Mouse (Mus musculus): ENCODE results near the gene Gkap1. TPM values are rescaled to one million over a fixed set of nuclear protein-coding genes. Genes with fewer than 3 reads are reported as not detected.

Gkap1 gene
- polyA plus RNA-seq, 1 experiment from 2014 or later, result 21.3 TPM

DNA sequence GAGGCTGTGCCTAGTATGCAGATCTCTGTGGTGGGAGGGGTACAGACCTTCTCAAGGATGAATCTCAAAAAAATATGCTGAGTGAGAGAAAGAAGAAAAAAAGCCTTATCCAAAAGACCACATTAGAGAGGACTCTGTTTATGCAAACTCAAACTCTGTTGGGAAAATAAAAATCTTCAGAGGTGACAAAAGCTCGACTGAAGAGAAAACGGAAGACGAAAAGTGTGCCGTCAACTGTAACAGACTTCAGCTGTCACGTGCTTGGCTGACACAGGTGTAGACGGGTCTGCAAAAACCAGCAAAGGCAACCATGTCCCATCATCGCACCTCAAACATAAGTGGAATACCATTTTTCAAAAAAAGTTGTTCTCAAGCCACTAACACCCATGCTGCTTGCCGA, 61.7 kb downstream of the Gkap1 start:
- peaks cover 25% of the 10 kb centered on the region for H3K4me1 ChIP-seq (replicated peaks; ENCODE audit: control insufficient read depth, insufficient read depth, low read length)
- 65% methylated on average over 8 of the region's 8 CpGs for WGBS
- 0 out of 2 replicates have a peak, but pooled peaks cover 2% of the 10 kb centered on the region for H3K27me3 ChIP-seq (replicated peaks; ENCODE audit: control insufficient read depth, insufficient read depth, low read length)
- H3K4me3 ChIP-seq (replicated peaks; ENCODE audit: low read length), result no peak overlapping the region
- no peaks in the 10 kb centered on the region for H3K9me3 ChIP-seq (ENCODE audit: control insufficient read depth, low read length)
- no peak overlapping the region for H3K9ac ChIP-seq (replicated peaks; ENCODE audit: low read depth, low read length)
- H3K27ac ChIP-seq (ENCODE audit: low read length), result no peak overlapping the region
- H3K36me3 ChIP-seq (ENCODE audit: control insufficient read depth, insufficient read depth), result no peaks in the 10 kb centered on the region
- ATAC-seq, result no peak
- peak overlapping the region; percentile 94 for H3K4me2 ChIP-seq (ENCODE audit: low read length)

DNA sequence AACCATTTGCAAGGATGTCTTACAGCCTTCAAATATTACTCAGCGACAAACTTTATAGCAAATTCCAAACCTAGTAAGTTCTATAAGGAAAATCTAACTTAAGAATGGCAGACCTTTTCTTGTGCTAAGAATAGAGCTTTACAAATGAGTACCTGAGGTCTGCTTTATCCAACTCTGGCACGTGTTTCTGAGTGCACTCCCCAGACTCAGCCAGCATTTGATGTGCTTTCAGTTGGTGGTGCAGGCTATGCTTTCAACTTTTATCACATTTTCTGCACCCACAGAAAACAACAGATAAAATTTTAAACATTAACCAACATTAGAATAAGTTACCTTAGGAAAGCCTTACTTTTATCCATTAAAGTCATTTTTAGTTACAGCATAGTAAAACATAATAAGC, 63.0 kb downstream of the Gkap1 start:
- Histone ChIP-seq H3K4me2 (ENCODE audit: low read length) (no peak overlapping the region), H3K27me3 (replicated peaks; ENCODE audit: control insufficient read depth, insufficient read depth, low read length) (0 out of 2 replicates have a peak, but pooled peaks cover under 1% of the 10 kb centered on the region), H3K36me3 (ENCODE audit: control insufficient read depth, insufficient read depth) (no peaks in the 10 kb centered on the region), H3K9ac (replicated peaks; ENCODE audit: low read depth, low read length) (no peak overlapping the region), H3K4me3 (replicated peaks; ENCODE audit: low read length) (no peak overlapping the region), H3K27ac (ENCODE audit: low read length) (no peak overlapping the region), H3K9me3 (ENCODE audit: control insufficient read depth, low read length) (no peaks in the 10 kb centered on the region), H3K4me1 (replicated peaks; ENCODE audit: control insufficient read depth, insufficient read depth, low read length) (peaks cover 25% of the 10 kb centered on the region)
- no peak for ATAC-seq
- 72% methylated on average over 2 of the region's 2 CpGs for WGBS

DNA sequence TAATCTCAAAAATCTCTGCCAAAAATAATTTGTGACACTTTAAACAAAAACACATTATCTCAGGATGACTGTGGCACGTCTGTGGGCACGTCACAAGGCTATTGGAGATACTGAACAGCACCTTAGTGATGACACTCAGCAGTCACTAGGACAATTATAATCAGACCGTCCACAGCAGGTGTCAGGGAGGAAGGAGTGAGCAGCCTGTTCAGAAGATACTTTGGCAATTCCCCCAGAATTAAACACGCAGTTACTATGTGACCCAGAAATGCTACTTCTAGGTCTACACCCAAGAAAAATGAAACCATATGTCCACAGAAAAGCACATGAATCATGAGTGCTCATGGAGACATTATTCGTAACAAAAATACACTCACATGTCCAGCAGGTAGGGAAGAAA, 65.1 kb downstream of the Gkap1 start:
- Histone ChIP-seq H3K4me2 (ENCODE audit: low read length) (no peak overlapping the region), H3K27ac (ENCODE audit: low read length) (no peak overlapping the region), H3K27me3 (replicated peaks; ENCODE audit: control insufficient read depth, insufficient read depth, low read length) (no peaks in the 10 kb centered on the region), H3K9ac (replicated peaks; ENCODE audit: low read depth, low read length) (no peak overlapping the region), H3K36me3 (ENCODE audit: control insufficient read depth, insufficient read depth) (no peaks in the 10 kb centered on the region), H3K9me3 (ENCODE audit: control insufficient read depth, low read length) (no peaks in the 10 kb centered on the region), H3K4me1 (replicated peaks; ENCODE audit: control insufficient read depth, insufficient read depth, low read length) (peaks cover 20% of the 10 kb centered on the region), H3K4me3 (replicated peaks; ENCODE audit: low read length) (no peak overlapping the region)
- no peak for ATAC-seq
- 75% methylated on average over 5 of the region's 5 CpGs for WGBS

DNA sequence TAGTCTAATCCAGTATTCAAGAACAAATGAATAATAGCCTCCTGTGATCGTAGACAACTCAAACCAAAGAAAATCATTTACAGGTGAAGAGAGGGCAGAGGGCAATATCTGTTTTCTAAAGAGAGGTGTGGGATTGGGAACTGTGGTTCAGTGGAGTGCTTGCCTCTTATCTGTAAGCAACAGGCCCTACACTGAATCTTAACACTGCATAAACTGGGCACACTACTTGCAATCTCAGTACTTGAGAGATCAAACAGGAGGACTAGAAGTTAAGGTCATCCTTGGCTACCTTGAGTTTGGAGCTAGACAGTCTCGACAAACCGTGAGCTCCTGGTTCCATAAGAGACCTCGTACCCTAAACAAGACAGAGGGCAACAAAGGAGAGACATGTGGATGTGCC, 69.4 kb downstream of the Gkap1 start:
- no peaks in the 10 kb centered on the region for H3K4me1 ChIP-seq (replicated peaks; ENCODE audit: control insufficient read depth, insufficient read depth, low read length)
- no peaks in the 10 kb centered on the region for H3K36me3 ChIP-seq (ENCODE audit: control insufficient read depth, insufficient read depth)
- no peaks in the 10 kb centered on the region for H3K9me3 ChIP-seq (ENCODE audit: control insufficient read depth, low read length)
- no peak overlapping the region for H3K9ac ChIP-seq (replicated peaks; ENCODE audit: low read depth, low read length)
- H3K4me3 ChIP-seq (replicated peaks; ENCODE audit: low read length), result no peak overlapping the region
- H3K27me3 ChIP-seq (replicated peaks; ENCODE audit: control insufficient read depth, insufficient read depth, low read length), result no peaks in the 10 kb centered on the region
- no peak overlapping the region for H3K4me2 ChIP-seq (ENCODE audit: low read length)
- no peak overlapping the region for H3K27ac ChIP-seq (ENCODE audit: low read length)
- WGBS, result 94% methylated on average over 4 of the region's 4 CpGs
- no peak for ATAC-seq

DNA sequence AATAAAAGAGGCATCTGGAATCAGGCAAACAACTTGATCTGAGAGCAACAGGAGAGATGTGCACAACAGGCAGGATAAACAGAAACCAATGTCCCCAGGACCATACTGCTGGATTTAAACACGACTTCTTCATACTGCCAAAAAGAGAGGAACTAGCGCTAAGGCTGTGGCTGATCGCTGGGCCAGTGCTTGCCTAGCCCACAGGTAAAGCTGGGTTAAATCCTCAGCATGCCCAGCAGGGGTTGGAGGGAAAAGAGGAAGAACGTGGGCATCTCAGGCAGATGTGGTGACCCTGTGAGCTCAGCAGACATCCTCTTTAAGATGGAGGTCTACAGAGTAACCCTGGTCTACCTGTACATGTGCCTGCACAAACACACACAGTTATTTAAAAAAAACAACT, 70.5 kb downstream of the Gkap1 start:
- Histone ChIP-seq H3K36me3 (ENCODE audit: control insufficient read depth, insufficient read depth) (no peaks in the 10 kb centered on the region), H3K9ac (replicated peaks; ENCODE audit: low read depth, low read length) (no peak overlapping the region), H3K4me1 (replicated peaks; ENCODE audit: control insufficient read depth, insufficient read depth, low read length) (no peaks in the 10 kb centered on the region), H3K4me3 (replicated peaks; ENCODE audit: low read length) (no peak overlapping the region), H3K27me3 (replicated peaks; ENCODE audit: control insufficient read depth, insufficient read depth, low read length) (no peaks in the 10 kb centered on the region), H3K27ac (ENCODE audit: low read length) (no peak overlapping the region), H3K9me3 (ENCODE audit: control insufficient read depth, low read length) (no peaks in the 10 kb centered on the region), H3K4me2 (ENCODE audit: low read length) (no peak overlapping the region)
- ATAC-seq, result no peak
- WGBS, result 62% methylated on average over 4 of the region's 4 CpGs

DNA sequence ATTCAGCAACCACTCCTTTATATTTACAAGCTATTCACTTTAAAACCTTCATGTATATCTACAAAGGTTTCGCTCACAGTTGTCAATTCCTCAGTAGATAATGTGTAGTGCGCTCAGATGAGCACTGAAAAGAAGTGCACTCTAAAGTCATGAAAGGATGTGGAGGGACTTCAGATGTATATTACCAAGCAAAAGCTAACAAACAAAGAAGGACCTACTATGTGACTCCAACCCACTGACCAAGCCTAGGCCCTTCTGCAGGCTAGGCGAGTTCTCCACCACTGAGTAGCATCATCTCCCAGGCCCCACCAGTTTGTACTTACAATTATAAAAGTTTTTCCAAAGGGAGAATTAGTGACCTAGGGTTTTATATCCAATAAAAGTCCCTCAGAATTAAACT, 71.3 kb downstream of the Gkap1 start:
- H3K9ac ChIP-seq (replicated peaks; ENCODE audit: low read depth, low read length), result no peak overlapping the region
- no peaks in the 10 kb centered on the region for H3K27me3 ChIP-seq (replicated peaks; ENCODE audit: control insufficient read depth, insufficient read depth, low read length)
- no peaks in the 10 kb centered on the region for H3K4me1 ChIP-seq (replicated peaks; ENCODE audit: control insufficient read depth, insufficient read depth, low read length)
- H3K9me3 ChIP-seq (ENCODE audit: control insufficient read depth, low read length), result no peaks in the 10 kb centered on the region
- no peak overlapping the region for H3K4me2 ChIP-seq (ENCODE audit: low read length)
- ATAC-seq, result no peak
- H3K36me3 ChIP-seq (ENCODE audit: control insufficient read depth, insufficient read depth), result no peaks in the 10 kb centered on the region
- H3K4me3 ChIP-seq (replicated peaks; ENCODE audit: low read length), result no peak overlapping the region
- 95% methylated on average over 3 of the region's 3 CpGs for WGBS
- H3K27ac ChIP-seq (ENCODE audit: low read length), result no peak overlapping the region

DNA sequence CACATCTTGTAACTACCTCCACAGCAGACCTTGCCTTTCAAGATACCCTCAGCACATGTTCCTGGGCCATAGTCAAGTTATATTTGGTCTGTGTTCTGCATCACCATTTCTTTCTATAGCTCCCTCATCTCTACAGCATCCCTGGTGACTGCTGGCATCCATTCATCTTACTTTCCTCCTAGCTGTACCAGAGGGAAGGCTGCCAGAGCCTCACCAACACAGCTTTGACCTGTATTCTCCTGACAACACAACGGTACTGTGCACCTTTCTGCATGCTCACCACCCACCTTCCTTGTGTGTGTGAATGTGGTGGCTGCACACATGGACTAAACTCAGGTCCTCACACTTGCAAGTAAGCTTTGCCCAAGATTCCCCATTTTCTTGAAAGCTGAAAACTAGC, 72.6 kb downstream of the Gkap1 start:
- Histone ChIP-seq H3K4me3 (replicated peaks; ENCODE audit: low read length) (no peak overlapping the region), H3K27me3 (replicated peaks; ENCODE audit: control insufficient read depth, insufficient read depth, low read length) (no peaks in the 10 kb centered on the region), H3K27ac (ENCODE audit: low read length) (no peak overlapping the region), H3K9ac (replicated peaks; ENCODE audit: low read depth, low read length) (no peak overlapping the region), H3K4me2 (ENCODE audit: low read length) (no peak overlapping the region), H3K9me3 (ENCODE audit: control insufficient read depth, low read length) (no peaks in the 10 kb centered on the region), H3K36me3 (ENCODE audit: control insufficient read depth, insufficient read depth) (peaks cover 4% of the 10 kb centered on the region), H3K4me1 (replicated peaks; ENCODE audit: control insufficient read depth, insufficient read depth, low read length) (no peaks in the 10 kb centered on the region)
- ATAC-seq, result no peak
- WGBS, result 96% methylated on average over 1 of the region's 1 CpGs

DNA sequence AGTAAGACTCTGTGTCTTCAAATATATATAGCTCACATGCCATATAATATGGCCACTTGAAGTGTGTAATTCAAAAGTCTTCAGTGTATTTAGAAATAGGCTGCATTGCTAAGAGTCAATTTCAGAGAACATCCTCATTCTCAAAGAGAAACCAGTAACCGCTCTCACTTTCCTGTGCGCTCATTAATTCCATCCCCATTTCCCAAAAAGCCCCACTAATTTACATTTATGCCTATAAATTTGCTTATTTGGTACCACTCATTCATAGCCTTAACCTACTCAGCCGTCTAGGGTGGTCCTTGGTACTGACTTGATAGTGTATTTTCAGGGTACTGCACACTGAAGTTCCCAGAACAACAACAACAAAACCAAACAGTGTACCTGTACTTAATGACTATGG, 73.6 kb downstream of the Gkap1 start:
- Histone ChIP-seq H3K27me3 (replicated peaks; ENCODE audit: control insufficient read depth, insufficient read depth, low read length) (no peaks in the 10 kb centered on the region), H3K4me3 (replicated peaks; ENCODE audit: low read length) (no peak overlapping the region), H3K4me1 (replicated peaks; ENCODE audit: control insufficient read depth, insufficient read depth, low read length) (no peaks in the 10 kb centered on the region), H3K27ac (ENCODE audit: low read length) (no peak overlapping the region), H3K4me2 (ENCODE audit: low read length) (no peak overlapping the region), H3K9me3 (ENCODE audit: control insufficient read depth, low read length) (no peaks in the 10 kb centered on the region), H3K9ac (replicated peaks; ENCODE audit: low read depth, low read length) (no peak overlapping the region), H3K36me3 (ENCODE audit: control insufficient read depth, insufficient read depth) (peaks cover 10% of the 10 kb centered on the region)
- 90% methylated on average over 3 of the region's 3 CpGs for WGBS
- no peak for ATAC-seq

DNA sequence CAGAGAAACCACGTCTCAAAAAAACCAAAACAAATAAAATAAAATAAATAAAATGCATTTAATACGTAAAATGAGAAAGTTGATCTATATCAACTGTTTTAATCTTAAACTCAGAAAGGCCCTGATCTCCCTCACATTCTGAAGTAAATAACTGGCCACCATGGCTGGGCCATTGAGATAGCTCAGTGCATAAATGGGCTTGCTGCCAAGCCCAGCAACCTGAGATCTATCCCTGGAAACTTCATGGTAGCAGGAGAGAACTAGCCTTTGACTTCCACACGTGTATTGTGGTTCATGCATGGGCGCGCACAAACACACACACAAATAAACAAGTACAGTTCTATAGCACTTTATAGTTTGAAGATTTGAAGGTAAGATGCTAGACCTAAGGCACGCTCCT, 74.2 kb downstream of the Gkap1 start:
- ATAC-seq, result no peak
- H3K27me3 ChIP-seq (replicated peaks; ENCODE audit: control insufficient read depth, insufficient read depth, low read length), result no peaks in the 10 kb centered on the region

DNA sequence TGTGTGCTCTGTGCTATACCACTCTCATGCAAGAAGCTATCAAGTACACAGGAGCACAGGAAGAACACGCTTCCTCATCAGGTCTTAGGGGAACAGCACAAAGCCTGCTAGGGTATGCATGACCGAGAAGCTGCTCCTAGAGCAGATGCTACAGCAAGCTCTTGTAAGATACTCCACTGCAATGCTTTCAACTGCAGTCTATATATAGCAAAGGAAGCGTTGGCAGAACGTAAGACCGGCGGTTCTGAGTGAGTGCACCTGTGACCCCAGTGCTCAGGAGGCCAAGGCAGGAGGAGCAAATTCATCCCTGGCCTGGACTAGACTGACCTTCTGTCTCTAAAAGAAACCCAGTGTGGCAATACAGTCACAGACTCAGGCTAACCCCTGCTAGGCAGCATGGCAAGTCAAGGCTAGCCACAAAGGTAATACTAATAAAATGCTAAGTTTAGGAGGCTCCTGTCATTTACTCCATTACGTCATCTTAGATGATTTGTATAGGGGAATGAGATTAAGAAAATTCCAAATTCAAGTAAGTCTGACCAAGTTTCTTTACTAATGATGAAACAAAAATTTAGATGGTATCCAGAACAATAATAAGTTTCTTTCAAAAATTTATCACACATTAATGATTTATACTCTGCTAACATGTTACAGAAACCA, 77.4 kb downstream of the Gkap1 start:
- Histone ChIP-seq H3K36me3 (ENCODE audit: control insufficient read depth, insufficient read depth) (peaks cover 15% of the 10 kb centered on the region), H3K4me3 (replicated peaks; ENCODE audit: low read length) (no peak overlapping the region), H3K4me1 (replicated peaks; ENCODE audit: control insufficient read depth, insufficient read depth, low read length) (no peaks in the 10 kb centered on the region), H3K4me2 (ENCODE audit: low read length) (no peak overlapping the region), H3K27ac (ENCODE audit: low read length) (no peak overlapping the region), H3K9me3 (ENCODE audit: control insufficient read depth, low read length) (no peaks in the 10 kb centered on the region), H3K9ac (replicated peaks; ENCODE audit: low read depth, low read length) (no peak overlapping the region), H3K27me3 (replicated peaks; ENCODE audit: control insufficient read depth, insufficient read depth, low read length) (no peaks in the 10 kb centered on the region)
- 97% methylated on average over 7 of the region's 7 CpGs for WGBS
- no peak for ATAC-seq

More for the DNA sequence above, 74.2 kb downstream of the Gkap1 start:
- Histone ChIP-seq H3K36me3 (ENCODE audit: control insufficient read depth, insufficient read depth) (peaks cover 11% of the 10 kb centered on the region), H3K9ac (replicated peaks; ENCODE audit: low read depth, low read length) (no peak overlapping the region), H3K4me1 (replicated peaks; ENCODE audit: control insufficient read depth, insufficient read depth, low read length) (no peaks in the 10 kb centered on the region), H3K27ac (ENCODE audit: low read length) (no peak overlapping the region), H3K9me3 (ENCODE audit: control insufficient read depth, low read length) (no peaks in the 10 kb centered on the region), H3K4me2 (ENCODE audit: low read length) (no peak overlapping the region), H3K4me3 (replicated peaks; ENCODE audit: low read length) (no peak overlapping the region)
- 90% methylated on average over 6 of the region's 6 CpGs for WGBS

Measured in forebrain, embryonic 16.5 days (tissue).